Mouse (Mus musculus) hindbrain, embryonic 10.5 days (tissue): ENCODE measurements at regions not wholly inside any gene's neighbourhood (a gene's known extent, or its start where the extent isn't known, plus 50 kb on each side); places are given as distances from the start of the nearest gene placed in this dataset.

Experiments used
- DNase-seq: peaks from one replicate; pipeline ENCODE4 v3.0.0-alpha.2; 2017; ENCODE audit warnings: low spot score
- H3K27ac ChIP-seq: fragments of 300-500 bp; sonication (generic); 2 replicates; pipeline ENCODE4 v1.5.1; 2016; ENCODE audit warnings: mild to moderate bottlenecking, moderate library complexity
- H3K27me3 ChIP-seq: fragments of 300-500 bp; sonication (generic); 2 replicates; pipeline ENCODE4 v1.6.1; 2016; ENCODE audit warnings: mild to moderate bottlenecking; ENCODE audit not compliant: poor library complexity, insufficient read depth, severe bottlenecking
- H3K36me3 ChIP-seq: fragments of 300-500 bp; sonication (generic); 2 replicates; pipeline ENCODE4 v1.6.1; 2016; ENCODE audit warnings: mild to moderate bottlenecking, moderate library complexity
- H3K4me1 ChIP-seq: fragments of 300-500 bp; sonication (generic); replicated peaks from 2 replicates; pipeline ENCODE4 v1.6.1; 2016; ENCODE audit warnings: mild to moderate bottlenecking
- H3K4me3 ChIP-seq: fragments of 300-500 bp; sonication (generic); 2 replicates; pipeline ENCODE4 v1.5.1; 2016; ENCODE audit warnings: mild to moderate bottlenecking, moderate library complexity
- H3K9me3 ChIP-seq: fragments of 300-500 bp; sonication (generic); 2 replicates; pipeline ENCODE4 v1.6.1; 2016; ENCODE audit warnings: mild to moderate bottlenecking, moderate library complexity
- WGBS: fragments of 180-500 bp; shearing (Covaris S2); methylation state at CpG from one replicate; pipeline ENCODE4 v1.1.7; 2016; 5-methylcytosine and 5-hydroxymethylcytosine counted together

GRCm38 (mm10) chr14:76786214-76786613 is 229.5 kb upstream of the Serp2 start:
- WGBS: 85% methylated on average over 4 of the region's 4 CpGs
- DNase-seq: no peak

GRCm38 (mm10) chr14:76781524-76781880 is 224.8 kb upstream of the Serp2 start:
- no peak overlapping the region for H3K4me3 ChIP-seq
- no peak for DNase-seq
- peak overlapping the region; percentile 29 for H3K27ac ChIP-seq
- WGBS: 83% methylated on average over 3 of the region's 3 CpGs
- no peaks in the 10 kb centered on the region for H3K9me3 ChIP-seq
- peaks cover 20% of the 10 kb centered on the region for H3K4me1 ChIP-seq
- peaks cover 27% of the 10 kb centered on the region for H3K27me3 ChIP-seq
- H3K36me3 ChIP-seq: no peaks in the 10 kb centered on the region

More at GRCm38 (mm10) chr14:76786214-76786613, 229.5 kb upstream of the Serp2 start:
- Histone ChIP-seq H3K36me3 (no peaks in the 10 kb centered on the region), H3K4me3 (no peak overlapping the region), H3K4me1 (peaks cover 11% of the 10 kb centered on the region), H3K9me3 (no peaks in the 10 kb centered on the region), H3K27ac (no peak overlapping the region), H3K27me3 (0 out of 2 replicates have a peak, but pooled peaks cover 12% of the 10 kb centered on the region)

- 72% methylated on average over 14 of the region's 14 CpGs for WGBS
- no peak for DNase-seq
- Histone ChIP-seq H3K4me3 (no peak overlapping the region), H3K27ac (peak overlapping the region; percentile 29), H3K36me3 (no peaks in the 10 kb centered on the region), H3K9me3 (no peaks in the 10 kb centered on the region), H3K4me1 (peaks cover 20% of the 10 kb centered on the region), H3K27me3 (peaks cover 33% of the 10 kb centered on the region)
These were observed 224.2 kb upstream of the Serp2 start for GRCm38 (mm10) chr14:76780572-76781523.

GRCm38 (mm10) chr14:76778541-76779399 is 222.1 kb upstream of the Serp2 start:
- Histone ChIP-seq H3K4me1 (peaks cover 24% of the 10 kb centered on the region), H3K27ac (no peak overlapping the region), H3K4me3 (no peak overlapping the region), H3K9me3 (no peaks in the 10 kb centered on the region), H3K36me3 (no peaks in the 10 kb centered on the region), H3K27me3 (peaks cover 44% of the 10 kb centered on the region)
- no peak for DNase-seq
- WGBS: 68% methylated on average over 9 of the region's 9 CpGs

GRCm38 (mm10) chr14:76775387-76775924 is 218.8 kb upstream of the Serp2 start:
- Histone ChIP-seq H3K27ac (no peak overlapping the region), H3K36me3 (no peaks in the 10 kb centered on the region), H3K9me3 (no peaks in the 10 kb centered on the region), H3K27me3 (peaks cover 58% of the 10 kb centered on the region), H3K4me1 (peaks cover 33% of the 10 kb centered on the region), H3K4me3 (no peak overlapping the region)
- no peak for DNase-seq
- WGBS: 73% methylated on average over 3 of the region's 3 CpGs

GRCm38 (mm10) chr14:76772781-76773438 is 216.2 kb upstream of the Serp2 start:
- peak overlapping the region; percentile 56; the same call in 1 of the 2 replicates for H3K27ac ChIP-seq
- H3K4me1 ChIP-seq: peaks cover 25% of the 10 kb centered on the region
- 45% methylated on average over 11 of the region's 11 CpGs for WGBS
- peaks cover 70% of the 10 kb centered on the region for H3K27me3 ChIP-seq
- H3K36me3 ChIP-seq: no peaks in the 10 kb centered on the region
- H3K9me3 ChIP-seq: no peaks in the 10 kb centered on the region
- peak; percentile 55 for DNase-seq
- H3K4me3 ChIP-seq: no peak overlapping the region

- H3K9me3 ChIP-seq: no peaks in the 10 kb centered on the region
- H3K36me3 ChIP-seq: no peaks in the 10 kb centered on the region
- no peak overlapping the region for H3K4me3 ChIP-seq
- peaks cover 76% of the 10 kb centered on the region for H3K27me3 ChIP-seq
- H3K27ac ChIP-seq: no peak overlapping the region
- DNase-seq: no peak
- peaks cover 43% of the 10 kb centered on the region for H3K4me1 ChIP-seq
- whole genome bisulfite sequencing: 89% methylated on average over 7 of the region's 7 CpGs
These were observed 213.4 kb upstream of the Serp2 start for GRCm38 (mm10) chr14:76770106-76770505.

GRCm38 (mm10) chr14:76767301-76767700 is 210.6 kb upstream of the Serp2 start:
- Histone ChIP-seq H3K27me3 (peaks cover 80% of the 10 kb centered on the region), H3K4me1 (peaks cover 55% of the 10 kb centered on the region), H3K36me3 (no peaks in the 10 kb centered on the region), H3K4me3 (no peak overlapping the region), H3K9me3 (no peaks in the 10 kb centered on the region), H3K27ac (no peak overlapping the region)
- no peak for DNase-seq
- WGBS: 65% methylated on average over 6 of the region's 6 CpGs

GRCm38 (mm10) chr14:76766186-76766713 is 209.6 kb upstream of the Serp2 start:
- Histone ChIP-seq H3K27ac (peak overlapping the region; percentile 45; the same call in 1 of the 2 replicates), H3K36me3 (no peaks in the 10 kb centered on the region), H3K27me3 (peaks cover 79% of the 10 kb centered on the region), H3K4me1 (peaks cover 50% of the 10 kb centered on the region), H3K9me3 (no peaks in the 10 kb centered on the region), H3K4me3 (no peak overlapping the region)
- WGBS: 83% methylated on average over 10 of the region's 10 CpGs
- DNase-seq: no peak

- Histone ChIP-seq H3K4me1 (peaks cover 50% of the 10 kb centered on the region), H3K36me3 (no peaks in the 10 kb centered on the region), H3K9me3 (no peaks in the 10 kb centered on the region), H3K4me3 (no peak overlapping the region), H3K27me3 (peaks cover 70% of the 10 kb centered on the region), H3K27ac (peak overlapping the region; percentile 54)
- WGBS: 58% methylated on average over 6 of the region's 6 CpGs
- DNase-seq: peak; percentile 42
These were observed 208.4 kb upstream of the Serp2 start for GRCm38 (mm10) chr14:76765094-76765504.

GRCm38 (mm10) chr14:76764390-76764796 is 207.7 kb upstream of the Serp2 start:
- H3K27me3 ChIP-seq: peaks cover 69% of the 10 kb centered on the region

GRCm38 (mm10) chr14:76763539-76763938 is 206.8 kb upstream of the Serp2 start:
- no peak overlapping the region for H3K4me3 ChIP-seq
- WGBS: 86% methylated on average over 7 of the region's 7 CpGs
- peaks cover 66% of the 10 kb centered on the region for H3K27me3 ChIP-seq
- DNase-seq: no peak
- H3K36me3 ChIP-seq: no peaks in the 10 kb centered on the region
- no peaks in the 10 kb centered on the region for H3K9me3 ChIP-seq
- peaks cover 50% of the 10 kb centered on the region for H3K4me1 ChIP-seq
- no peak overlapping the region for H3K27ac ChIP-seq

More at GRCm38 (mm10) chr14:76764390-76764796, 207.7 kb upstream of the Serp2 start:
- no peaks in the 10 kb centered on the region for H3K9me3 ChIP-seq
- H3K27ac ChIP-seq: peak overlapping the region; percentile 54
- H3K4me1 ChIP-seq: peaks cover 50% of the 10 kb centered on the region
- peak; percentile 27 for DNase-seq
- H3K36me3 ChIP-seq: no peaks in the 10 kb centered on the region
- 25% methylated on average over 7 of the region's 7 CpGs for WGBS
- 0 out of 2 replicates have a peak overlapping the region, but pooled peaks have one; percentile 5 for H3K4me3 ChIP-seq
